ENCODE assay signal across 19 mouse cellular contexts in the genomic region with DNA sequence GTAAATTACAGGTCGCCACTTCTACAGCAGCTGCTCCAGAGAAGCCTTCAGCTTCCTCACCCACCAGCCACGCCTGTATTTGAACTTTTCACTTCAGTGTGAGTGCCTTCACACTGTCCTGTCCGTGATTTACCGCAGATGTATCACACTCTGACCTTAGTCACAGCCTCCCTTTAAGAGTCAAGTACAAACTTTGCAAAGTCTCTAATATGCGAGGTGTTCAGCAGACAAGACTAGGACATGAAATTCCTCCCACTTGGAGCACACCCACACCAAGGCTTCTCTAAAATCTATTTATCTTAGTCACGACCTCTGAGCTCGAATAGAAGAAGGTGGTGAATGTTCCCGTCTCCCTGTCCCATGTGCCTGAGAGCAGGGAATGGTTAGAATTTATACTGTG.
"Had no signal": no experiment of that assay in that cellular context is flagged by ENCODE, and none has a peak within 500 bp of the region (broad histone marks: within the 10 kb centered on the region; RNA-seq: fewer than 3 reads in every experiment).

No protein-coding gene starts in this region.

- H3K27me3 ChIP-seq: limb, embryonic 13.5 days; liver, embryonic 15.5 days; neural tube, embryonic 15.5 days; stomach, embryonic 15.5 days had no signal

- ATAC-seq: intestine, embryonic 16.5 days; lung, postnatal 0 days had no signal

- H3K9me3 ChIP-seq: limb, embryonic 13.5 days; liver, embryonic 15.5 days; midbrain, embryonic 10.5 days; neural tube, embryonic 15.5 days; stomach, embryonic 15.5 days had no signal

- DNase-seq: kidney, adult 8-10 months; kidney, postnatal 25 days; layer of hippocampus, adult 9-11 months; layer of hippocampus, postnatal 36 days; left cerebral cortex, postnatal 4 days; lung, adult 2 months; lung, postnatal 36 days; midbrain, embryonic 14.5 days; right cerebral cortex, postnatal 14 days; thymus, postnatal 4 days had no signal

- H3K9ac ChIP-seq: limb, embryonic 13.5 days; liver, embryonic 15.5 days; neural tube, embryonic 15.5 days; stomach, embryonic 15.5 days had no signal

- H3K4me2 ChIP-seq: limb, embryonic 13.5 days; liver, embryonic 11.5 days; liver, embryonic 15.5 days; neural tube, embryonic 15.5 days; stomach, embryonic 15.5 days had no signal

- H3K4me1 ChIP-seq: limb, embryonic 13.5 days; liver, embryonic 15.5 days; stomach, embryonic 15.5 days had no signal

- H3K27ac ChIP-seq: limb, embryonic 13.5 days; liver, embryonic 15.5 days; midbrain, embryonic 10.5 days; neural tube, embryonic 15.5 days; stomach, embryonic 15.5 days had no signal

- H3K36me3 ChIP-seq: limb, embryonic 13.5 days; liver, embryonic 15.5 days; midbrain, embryonic 10.5 days; neural tube, embryonic 15.5 days; stomach, embryonic 15.5 days had no signal

- H3K4me3 ChIP-seq: limb, embryonic 13.5 days; liver, embryonic 15.5 days; midbrain, embryonic 10.5 days; myocyte; neural tube, embryonic 15.5 days; stomach, embryonic 15.5 days had no signal
